Mouse (Mus musculus) forebrain, embryonic 11.5 days (tissue): ENCODE measurements around the gene Sh3bgrl. TPM values are rescaled to one million over a fixed set of nuclear protein-coding genes. Genes with fewer than 3 reads are reported as not detected.

Source experiments
- ATAC-seq: fragments of 200-750 bp; cut with Nextera tagmentation; replicated peaks from 2 replicates; pipeline ENCODE4 v1.8.0; 2017; ENCODE audit warnings: moderate TSS enrichment; ENCODE audit not compliant: low FRiP score
- DNase-seq: peaks from one replicate; pipeline ENCODE4 v3.0.0-alpha.2; 2017; ENCODE audit warnings: low spot score
- H3K27ac ChIP-seq: fragments of 300-500 bp; sonication (generic); 2 replicates; pipeline ENCODE4 v1.5.1; 2014; ENCODE audit warnings: low read depth, low read length
- H3K27me3 ChIP-seq: fragments of 300-500 bp; sonication (generic); 2 replicates; pipeline ENCODE4 v1.6.1; 2014; ENCODE audit warnings: mild to moderate bottlenecking, low read length, mixed read lengths; ENCODE audit not compliant: control insufficient read depth, insufficient read depth
- H3K36me3 ChIP-seq: fragments of 300-500 bp; sonication (generic); 2 replicates; pipeline ENCODE4 v1.6.1; 2014; ENCODE audit warnings: mild to moderate bottlenecking, low read length, moderate library complexity, mixed read lengths; ENCODE audit not compliant: control insufficient read depth, insufficient read depth
- H3K4me1 ChIP-seq: fragments of 300-500 bp; sonication (generic); replicated peaks from 2 replicates; pipeline ENCODE4 v1.6.1; 2014; ENCODE audit warnings: low read length, mixed read lengths; ENCODE audit not compliant: control insufficient read depth, insufficient read depth
- H3K4me2 ChIP-seq: fragments of 300-500 bp; sonication (generic); 2 replicates; pipeline ENCODE4 v1.6.1; 2014; ENCODE audit warnings: low read depth, mild to moderate bottlenecking, low read length, moderate library complexity, mixed read lengths; ENCODE audit not compliant: severe bottlenecking
- H3K4me3 ChIP-seq: fragments of 300-500 bp; sonication (generic); 2 replicates; pipeline ENCODE4 v1.5.1; 2014; ENCODE audit warnings: low read depth, low read length
- H3K9ac ChIP-seq: fragments of 300-500 bp; sonication (generic); 2 replicates; pipeline ENCODE4 v1.6.1; 2014; ENCODE audit warnings: low read length
- H3K9me3 ChIP-seq: fragments of 300-500 bp; sonication (generic); 2 replicates; pipeline ENCODE4 v1.6.1; 2016; ENCODE audit warnings: low read length, mixed read lengths; ENCODE audit not compliant: control insufficient read depth
- WGBS: fragments of 180-500 bp; shearing (Covaris S2); extraction: QIAGEN DNeasy Blood & Tissue Kit; methylation state at CpG from one replicate; pipeline ENCODE4 v1.1.7; 2014; 5-methylcytosine and 5-hydroxymethylcytosine counted together
- polyA plus RNA-seq: library from polyadenylated mRNA; unstranded; fragments of >200 nt; fragmentation: Nextera tagmentation; extraction: Ambion mirVana; gene quantifications from 2 replicates; pipeline ENCODE4 v1.2.1, GENCODE M21; 2014

Gene Sh3bgrl
- polyA plus RNA-seq, 1 experiment from 2014 or later, result 244 TPM

DNA sequence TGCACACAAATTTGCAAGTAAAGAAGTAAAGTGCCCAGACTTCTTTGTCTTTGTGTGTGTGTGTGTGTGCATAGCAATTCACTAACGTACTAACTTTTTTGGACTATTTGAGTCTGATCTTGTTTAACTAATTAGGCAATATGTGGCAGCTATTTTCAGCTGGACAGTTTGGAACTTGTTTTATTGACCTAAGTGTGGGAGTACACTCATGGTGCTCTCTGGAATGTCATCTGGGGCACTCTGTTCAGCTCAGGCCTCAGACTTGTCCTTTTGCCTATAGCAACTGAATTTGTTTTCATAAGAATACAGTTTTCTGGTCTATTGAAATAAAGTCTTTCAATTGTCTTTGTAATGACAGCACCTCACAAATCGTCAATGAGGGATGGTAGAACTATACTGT, 42.1 kb downstream of the Sh3bgrl start:
- Histone ChIP-seq H3K4me3 (no peak overlapping the region), H3K9me3 (no peaks in the 10 kb centered on the region), H3K27ac (no peak overlapping the region), H3K36me3 (no peaks in the 10 kb centered on the region), H3K4me1 (no peaks in the 10 kb centered on the region), H3K27me3 (no peaks in the 10 kb centered on the region), H3K4me2 (no peak overlapping the region), H3K9ac (no peak overlapping the region)
- WGBS, result 77% methylated on average over 2 of the region's 2 CpGs
- DNase-seq (no peak), ATAC-seq (no peak)

DNA sequence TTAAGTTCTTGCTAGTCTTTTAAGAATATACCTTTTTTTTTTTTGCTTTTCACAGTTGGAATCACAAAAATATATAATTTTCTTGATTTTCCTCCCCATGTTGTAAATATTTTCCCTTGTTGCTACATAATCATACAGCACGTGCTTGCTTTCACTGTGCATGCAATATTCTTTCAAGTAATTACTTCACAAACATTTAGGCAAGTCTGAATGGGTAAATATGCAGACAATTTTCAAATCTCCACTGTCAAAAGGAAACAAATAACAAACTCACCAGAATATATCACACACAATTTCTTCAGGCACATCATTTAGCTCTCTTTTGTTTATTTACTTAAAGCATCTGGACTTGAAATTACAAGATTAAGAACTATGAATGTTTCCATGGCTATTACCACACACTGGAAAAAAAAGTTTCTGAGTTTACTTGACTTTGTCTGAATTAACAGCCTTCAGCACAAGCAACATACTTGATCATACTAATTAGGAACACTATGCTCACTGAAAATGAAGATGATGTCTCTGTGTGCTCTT, 46.2 kb downstream of the Sh3bgrl start:
- Histone ChIP-seq H3K27me3 (no peaks in the 10 kb centered on the region), H3K4me1 (no peaks in the 10 kb centered on the region), H3K27ac (no peak overlapping the region), H3K9me3 (no peaks in the 10 kb centered on the region), H3K4me3 (no peak overlapping the region), H3K36me3 (no peaks in the 10 kb centered on the region), H3K4me2 (no peak overlapping the region), H3K9ac (no peak overlapping the region)
- no peak for DNase-seq
- WGBS, result 90% methylated on average over 1 of the region's 1 CpGs
- ATAC-seq, result no peak

DNA sequence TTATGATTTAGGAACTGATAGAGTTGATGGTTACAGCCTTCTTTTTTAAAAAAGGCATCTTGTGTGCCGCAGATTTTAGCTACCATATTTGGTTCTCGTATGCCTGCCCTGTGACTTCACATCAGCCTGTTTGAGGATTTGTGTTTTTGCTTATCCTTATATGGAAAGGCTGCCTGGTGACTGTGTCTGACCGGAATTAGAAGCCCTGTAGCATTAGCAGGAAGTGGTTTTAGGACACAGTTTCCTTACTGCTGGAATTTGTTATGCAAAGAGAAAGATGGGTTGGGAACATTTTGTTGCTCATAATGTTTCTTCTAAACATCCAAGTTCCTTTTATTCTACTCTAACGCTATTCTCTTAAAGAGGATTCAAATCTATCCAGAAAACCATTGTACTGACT, 47.1 kb downstream of the Sh3bgrl start:
- Histone ChIP-seq H3K27ac (no peak overlapping the region), H3K4me1 (no peaks in the 10 kb centered on the region), H3K9me3 (no peaks in the 10 kb centered on the region), H3K36me3 (no peaks in the 10 kb centered on the region), H3K9ac (no peak overlapping the region), H3K27me3 (no peaks in the 10 kb centered on the region), H3K4me2 (no peak overlapping the region), H3K4me3 (no peak overlapping the region)
- DNase-seq, result no peak
- ATAC-seq, result no peak
- WGBS, result 77% methylated on average over 4 of the region's 4 CpGs

DNA sequence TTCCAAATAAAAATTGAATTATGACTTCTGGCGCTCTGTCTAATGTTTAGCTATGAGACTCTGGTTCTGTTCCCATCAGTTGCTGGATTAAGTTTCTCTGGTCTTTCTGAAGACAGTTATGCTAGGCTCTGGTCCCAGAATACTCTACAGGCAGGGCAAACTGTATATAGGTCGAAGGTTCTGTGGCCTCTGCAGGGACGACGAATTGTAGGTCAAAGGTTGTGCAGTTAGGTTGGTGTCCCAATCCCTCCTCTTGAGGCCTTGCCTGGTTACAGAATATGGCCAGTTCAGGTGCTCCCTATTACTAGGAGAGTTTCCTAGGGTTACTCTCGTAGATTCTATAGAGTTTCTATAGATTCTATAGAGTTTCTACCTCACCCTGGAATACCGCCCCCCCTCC, 50.6 kb downstream of the Sh3bgrl start:
- Histone ChIP-seq H3K4me2 (no peak overlapping the region), H3K27me3 (no peaks in the 10 kb centered on the region), H3K27ac (no peak overlapping the region), H3K4me1 (no peaks in the 10 kb centered on the region), H3K9me3 (no peaks in the 10 kb centered on the region), H3K9ac (no peak overlapping the region), H3K36me3 (no peaks in the 10 kb centered on the region), H3K4me3 (no peak overlapping the region)
- ATAC-seq, result no peak
- DNase-seq, result no peak
- 87% methylated on average over 6 of the region's 6 CpGs for WGBS

DNA sequence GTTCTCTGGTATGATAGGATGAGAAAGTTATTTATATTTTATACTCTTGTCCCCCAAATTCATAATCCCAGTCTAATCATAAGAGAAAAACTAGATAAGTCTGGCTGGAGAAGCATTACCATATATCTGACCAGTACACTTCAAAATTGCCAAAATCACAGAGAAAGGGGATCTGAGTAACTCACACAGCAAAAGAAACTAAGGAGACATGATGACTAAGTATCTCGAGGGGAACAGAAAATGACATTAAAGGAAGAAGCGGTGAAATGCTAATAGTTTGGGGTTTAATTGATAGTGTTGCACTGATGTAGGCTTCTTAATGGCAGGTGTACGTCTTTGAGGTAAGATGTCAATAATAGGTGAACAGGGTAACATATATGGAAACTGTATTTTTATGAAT, 51.9 kb downstream of the Sh3bgrl start:
- H3K4me3 ChIP-seq, result no peak overlapping the region
- no peaks in the 10 kb centered on the region for H3K9me3 ChIP-seq
- H3K27me3 ChIP-seq, result no peaks in the 10 kb centered on the region
- ATAC-seq (no peak), DNase-seq (no peak)
- WGBS, result 91% methylated on average over 3 of the region's 3 CpGs
- H3K27ac ChIP-seq, result no peak overlapping the region
- no peak overlapping the region for H3K9ac ChIP-seq
- H3K36me3 ChIP-seq, result no peaks in the 10 kb centered on the region
- H3K4me2 ChIP-seq, result no peak overlapping the region
- no peaks in the 10 kb centered on the region for H3K4me1 ChIP-seq

DNA sequence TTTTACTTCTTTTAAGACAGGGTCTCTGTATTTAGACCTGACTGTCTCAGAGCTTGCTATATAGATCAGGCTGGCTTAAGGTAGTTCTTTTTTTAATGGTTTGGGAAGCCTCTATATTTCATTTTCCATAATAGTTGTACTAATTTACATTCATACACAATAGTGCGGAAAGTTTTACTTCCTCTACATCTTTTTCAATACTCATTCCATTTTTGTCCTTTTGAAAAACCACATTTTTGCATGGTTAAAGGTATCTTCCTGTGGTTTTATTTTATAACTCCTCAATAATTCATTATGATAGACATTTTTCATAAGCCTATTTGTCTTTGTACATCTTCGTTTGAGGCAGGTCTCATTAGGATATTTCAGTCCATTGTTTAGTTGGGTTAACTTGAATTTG, 56.1 kb downstream of the Sh3bgrl start:
- Histone ChIP-seq H3K27ac (no peak overlapping the region), H3K9ac (no peak overlapping the region), H3K4me2 (no peak overlapping the region), H3K4me3 (no peak overlapping the region), H3K4me1 (no peaks in the 10 kb centered on the region), H3K36me3 (no peaks in the 10 kb centered on the region), H3K27me3 (no peaks in the 10 kb centered on the region), H3K9me3 (no peaks in the 10 kb centered on the region)
- DNase-seq, result no peak
- no peak for ATAC-seq
- 88% methylated on average over 2 of the region's 2 CpGs for WGBS

DNA sequence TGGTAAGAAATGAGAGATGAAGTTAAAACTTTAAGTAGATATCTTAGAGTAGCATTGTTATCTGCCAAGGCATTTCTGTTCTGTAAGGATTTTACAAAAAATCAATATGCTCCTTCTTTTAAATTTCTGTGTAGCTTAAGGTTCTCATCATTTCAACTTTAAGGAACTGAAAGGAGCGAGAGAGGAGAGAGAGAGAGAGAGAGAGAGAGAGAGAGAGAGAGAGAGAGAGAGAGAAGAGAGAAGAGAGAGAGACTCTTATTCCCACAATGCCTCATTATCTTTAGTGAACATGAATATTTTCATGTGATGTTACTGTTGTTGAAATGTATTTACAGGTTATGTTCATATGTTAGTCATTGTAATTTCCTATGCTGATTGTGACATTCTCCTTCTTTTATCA, 65.2 kb downstream of the Sh3bgrl start:
- Histone ChIP-seq H3K36me3 (no peaks in the 10 kb centered on the region), H3K27ac (no peak overlapping the region), H3K9ac (no peak overlapping the region), H3K4me3 (no peak overlapping the region), H3K27me3 (no peaks in the 10 kb centered on the region), H3K4me1 (no peaks in the 10 kb centered on the region), H3K4me2 (no peak overlapping the region), H3K9me3 (no peaks in the 10 kb centered on the region)
- no peak for DNase-seq
- no peak for ATAC-seq
- WGBS, result 89% methylated on average over 1 of the region's 1 CpGs

DNA sequence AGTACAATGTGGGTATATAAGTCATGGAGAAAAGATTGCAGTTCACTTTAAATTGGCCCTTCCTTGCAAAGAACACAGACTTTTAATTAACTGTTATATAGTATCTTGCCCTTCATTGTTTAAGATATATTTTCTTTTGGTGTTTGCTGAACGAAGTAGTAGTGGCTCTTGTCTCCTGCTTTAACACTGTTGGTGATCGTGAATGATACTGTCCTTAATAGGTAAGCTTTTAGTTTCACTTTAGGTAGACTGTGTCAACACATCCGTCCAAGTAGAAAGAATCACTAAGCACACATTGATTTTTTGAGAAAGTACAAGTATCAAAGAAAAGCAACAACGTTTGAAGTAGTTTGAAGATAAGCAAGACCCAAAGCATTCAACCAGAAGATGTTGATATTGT, 65.7 kb downstream of the Sh3bgrl start:
- H3K4me3 ChIP-seq, result no peak overlapping the region
- no peak overlapping the region for H3K27ac ChIP-seq
- H3K4me1 ChIP-seq, result no peaks in the 10 kb centered on the region
- 81% methylated on average over 4 of the region's 4 CpGs for WGBS
- no peak overlapping the region for H3K9ac ChIP-seq
- H3K4me2 ChIP-seq, result no peak overlapping the region
- H3K36me3 ChIP-seq, result no peaks in the 10 kb centered on the region
- DNase-seq (no peak), ATAC-seq (no peak)
- no peaks in the 10 kb centered on the region for H3K27me3 ChIP-seq
- no peaks in the 10 kb centered on the region for H3K9me3 ChIP-seq

DNA sequence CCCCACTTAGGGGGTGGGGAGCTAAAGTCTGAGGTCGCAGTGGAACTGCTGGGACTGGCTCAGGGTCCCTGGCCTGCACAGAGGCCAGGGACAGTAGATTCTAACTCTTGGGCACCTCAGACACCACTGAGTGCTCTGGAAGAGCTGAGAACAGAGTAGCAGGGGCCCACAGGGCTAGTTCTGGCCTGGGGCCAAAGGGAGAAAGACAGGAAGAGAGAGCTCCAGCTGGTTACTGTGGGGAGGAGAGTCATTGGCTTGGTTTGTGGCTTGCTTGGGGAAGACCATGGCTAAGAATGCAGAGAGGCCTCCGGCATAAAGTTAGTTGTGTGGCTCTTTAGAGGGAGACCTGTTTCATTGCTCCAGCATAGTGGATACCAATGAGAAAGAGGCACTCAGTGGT, 79.9 kb downstream of the Sh3bgrl start:
- no peaks in the 10 kb centered on the region for H3K36me3 ChIP-seq
- H3K9me3 ChIP-seq, result no peaks in the 10 kb centered on the region
- no peaks in the 10 kb centered on the region for H3K4me1 ChIP-seq
- no peak overlapping the region for H3K4me2 ChIP-seq
- H3K4me3 ChIP-seq, result no peak overlapping the region
- DNase-seq (no peak), ATAC-seq (no peak)
- WGBS, result 86% methylated on average over 2 of the region's 2 CpGs
- H3K27ac ChIP-seq, result no peak overlapping the region
- no peak overlapping the region for H3K9ac ChIP-seq
- no peaks in the 10 kb centered on the region for H3K27me3 ChIP-seq
